Mouse (Mus musculus) layer of hippocampus, adult 2 months (tissue): ENCODE results near the gene Rtbdn. TPM values are rescaled to one million over a fixed set of nuclear protein-coding genes. Genes with fewer than 3 reads are reported as not detected.

Experiments
- DNase-seq, 2 experiments: peaks; one replicate each; pipeline ENCODE4 v3.0.0; 2022; ENCODE audit warnings: low spot score in 2 of 2
- H3K27ac ChIP-seq: fragments of 200-600 bp; 2 replicates; pipeline ENCODE4 v1.8.1; 2022
- H3K4me3 ChIP-seq: fragments of 200-600 bp; 2 replicates; pipeline ENCODE4 v1.8.1; 2022; ENCODE audit warnings: mild to moderate bottlenecking
- CTCF ChIP-seq: fragments of 200-600 bp; conservative IDR thresholded peaks from 2 replicates; pipeline ENCODE4 v1.8.1; 2022; ENCODE audit warnings: antibody characterized with exemption, mild to moderate bottlenecking, moderate library complexity
- total RNA-seq, 2 experiments: library from RNA; stranded (reverse); gene quantifications; 2 replicates each; pipeline ENCODE4 v1.2.3; 2021

The Rtbdn gene
- total RNA-seq, 2 experiments from 2014 or later: 1.1 TPM

DNA sequence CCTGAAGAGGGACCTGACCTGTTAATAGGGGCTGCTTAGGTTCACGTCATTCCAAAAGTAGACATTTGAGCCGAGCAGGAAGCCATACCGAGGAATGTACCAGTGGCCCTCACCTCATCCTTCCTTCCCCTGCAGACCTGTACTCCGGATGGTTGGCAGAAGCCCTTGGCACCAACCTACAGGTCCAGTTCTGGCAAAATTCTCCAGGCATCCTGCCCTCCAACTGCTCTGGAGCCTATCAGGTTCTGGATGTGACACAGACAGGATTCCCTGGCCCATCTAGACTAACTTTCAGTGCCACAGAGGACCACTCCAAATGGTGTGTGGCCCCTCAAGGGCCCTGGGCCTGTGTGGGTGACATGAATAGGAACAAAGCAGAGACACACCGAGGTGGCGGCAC, 36.2 kb upstream of the Rtbdn start:
- Histone ChIP-seq H3K4me3 (no peak overlapping the region), H3K27ac (no peak overlapping the region)
- no peak for DNase-seq
- TF ChIP-seq CTCF: no peak

DNA sequence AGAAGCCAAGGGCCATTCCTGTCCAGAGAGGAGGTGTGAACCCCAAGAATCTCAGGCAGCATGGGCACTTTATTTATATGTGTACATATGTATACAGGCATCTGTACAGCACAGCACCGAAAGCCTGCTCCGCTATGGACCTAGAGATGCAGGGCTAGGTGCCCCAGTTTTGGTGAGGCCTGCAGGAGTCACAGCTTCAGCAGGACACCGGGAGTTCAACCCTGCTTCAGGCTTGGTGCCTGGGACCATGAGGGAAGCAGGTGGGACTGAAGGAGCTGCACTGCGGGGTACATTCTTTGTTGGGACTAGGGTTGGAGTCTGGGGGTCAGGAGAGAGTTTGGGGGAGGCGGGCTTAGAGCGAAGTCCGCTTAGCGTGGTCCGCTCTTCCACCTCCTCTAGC, 34.9 kb upstream of the Rtbdn start:
- H3K27ac ChIP-seq: no peak overlapping the region
- H3K4me3 ChIP-seq: no peak overlapping the region
- no peak for DNase-seq
- TF ChIP-seq CTCF: no peak

DNA sequence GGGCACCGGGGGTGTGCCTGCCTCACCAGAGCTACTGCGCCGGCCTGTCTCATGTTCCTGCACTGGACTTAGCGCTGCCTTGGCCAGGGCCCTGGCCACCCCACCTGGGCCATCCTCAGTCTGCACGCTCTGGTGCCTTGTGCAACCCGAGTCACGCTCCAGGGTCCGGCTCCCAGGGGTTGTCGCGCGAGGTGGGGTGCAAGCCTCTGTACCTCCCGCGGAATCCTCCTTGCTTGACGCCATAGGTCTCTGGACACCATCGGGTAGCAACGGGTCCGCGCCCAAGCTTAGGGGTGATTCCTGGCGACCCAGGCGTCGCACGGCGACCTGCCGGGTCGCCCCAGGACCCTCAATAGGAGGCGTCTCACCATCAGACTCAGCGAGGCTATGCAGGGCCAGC, 34.4 kb upstream of the Rtbdn start:
- no peak for TF ChIP-seq CTCF
- H3K4me3 ChIP-seq: no peak overlapping the region
- no peak overlapping the region for H3K27ac ChIP-seq
- no peak for DNase-seq

DNA sequence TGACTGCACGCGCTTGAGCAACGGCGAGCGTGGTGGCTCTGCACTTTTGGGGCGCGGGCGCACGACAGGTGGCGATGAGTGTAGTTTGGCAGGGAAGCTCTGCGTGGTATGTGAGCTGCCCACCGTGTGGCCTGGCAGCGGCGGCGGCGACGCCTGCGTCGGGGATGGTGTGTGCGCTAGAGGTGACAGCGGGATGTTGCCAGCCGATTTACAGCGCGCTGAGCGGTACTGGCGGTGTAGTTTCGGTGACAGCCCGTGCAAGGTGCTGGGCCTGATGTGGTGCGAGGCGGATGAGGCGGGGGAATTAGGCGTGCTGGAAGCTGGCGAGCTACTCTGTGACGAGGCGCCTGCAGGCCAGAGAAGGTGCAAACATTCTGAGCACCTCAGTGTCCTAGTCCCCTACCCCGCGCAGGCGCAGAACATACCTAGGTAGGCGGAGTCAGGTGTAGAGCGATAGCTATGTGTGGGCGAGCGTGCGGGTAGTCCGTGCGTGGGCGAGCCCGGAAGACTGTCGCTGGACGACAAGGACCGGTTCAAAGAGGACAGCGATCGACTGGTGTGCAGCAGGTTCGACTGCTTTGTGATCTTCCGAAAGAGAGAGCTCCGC, 33.8 kb upstream of the Rtbdn start:
- TF ChIP-seq CTCF: no peak
- Histone ChIP-seq H3K27ac (peak overlapping the region; percentile 43; the same call in 1 of the 2 replicates), H3K4me3 (peak overlapping the region; percentile 41)
- peak; percentile 27 to 57 for DNase-seq

DNA sequence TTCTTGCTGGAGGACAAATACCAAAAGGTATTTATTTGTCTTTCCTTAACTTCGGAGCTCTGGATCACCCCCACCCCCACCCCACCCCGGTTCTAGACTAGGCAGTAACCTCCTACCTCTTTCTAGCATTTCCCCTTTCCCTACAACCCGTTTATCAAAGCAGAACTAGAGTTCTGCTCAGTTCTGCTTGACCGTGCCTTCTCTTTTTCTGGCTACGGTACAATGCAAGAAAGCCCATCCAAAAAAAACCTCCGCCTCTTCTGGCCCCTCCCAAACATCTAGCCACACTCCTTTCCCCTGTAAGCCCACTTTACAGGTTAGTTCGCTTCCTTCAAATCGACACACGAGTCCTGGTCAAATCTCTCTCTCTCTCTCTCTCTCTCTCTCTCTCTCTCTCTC, 33.3 kb upstream of the Rtbdn start:
- peak overlapping the region; percentile 43; the same call in 1 of the 2 replicates for H3K27ac ChIP-seq
- TF ChIP-seq CTCF: no peak
- DNase-seq: no peak
- H3K4me3 ChIP-seq: peak overlapping the region; percentile 41

DNA sequence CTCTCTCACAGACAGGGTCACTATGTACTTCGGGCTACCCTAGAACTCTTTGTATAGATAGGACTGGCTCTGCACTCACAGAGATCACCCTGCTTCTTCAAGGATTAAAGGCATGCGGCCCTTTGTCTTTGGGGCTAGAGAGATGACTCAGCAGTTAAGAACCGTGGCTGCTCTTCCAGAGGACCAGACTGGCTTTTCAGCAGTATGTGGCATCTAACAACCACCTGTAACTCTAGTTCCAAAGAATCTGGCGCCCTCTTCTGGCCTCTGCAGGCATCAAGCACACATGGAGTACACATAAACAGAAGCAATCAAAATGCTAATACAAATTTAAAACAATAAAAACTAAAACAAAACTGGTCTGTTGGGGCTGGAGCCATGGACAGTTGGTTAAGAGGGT, 32.8 kb upstream of the Rtbdn start:
- H3K4me3 ChIP-seq: no peak overlapping the region
- no peak overlapping the region for H3K27ac ChIP-seq
- no peak for DNase-seq
- TF ChIP-seq CTCF: peak; percentile 68

DNA sequence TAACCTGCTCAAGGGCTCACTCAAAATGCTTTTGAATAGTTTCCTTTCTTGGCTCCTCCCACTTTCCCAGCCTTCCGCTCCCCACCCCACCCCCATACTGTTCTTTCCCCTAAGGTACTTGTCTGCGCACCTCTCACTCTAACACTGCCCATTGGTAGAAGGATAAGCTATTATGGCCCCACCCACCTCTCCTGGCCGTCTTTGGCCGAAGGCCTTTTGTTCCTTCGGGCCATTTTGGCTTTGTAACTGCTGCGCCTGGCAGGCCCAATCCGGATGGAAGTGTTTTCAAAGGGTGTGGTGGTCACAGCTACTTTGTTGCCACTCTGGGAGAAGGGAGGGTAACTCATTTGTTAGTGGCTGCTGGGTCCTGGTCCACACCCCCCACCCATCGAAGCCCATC, 31.5 kb upstream of the Rtbdn start:
- Histone ChIP-seq H3K4me3 (no peak overlapping the region), H3K27ac (no peak overlapping the region)
- TF ChIP-seq CTCF: no peak
- no peak for DNase-seq

DNA sequence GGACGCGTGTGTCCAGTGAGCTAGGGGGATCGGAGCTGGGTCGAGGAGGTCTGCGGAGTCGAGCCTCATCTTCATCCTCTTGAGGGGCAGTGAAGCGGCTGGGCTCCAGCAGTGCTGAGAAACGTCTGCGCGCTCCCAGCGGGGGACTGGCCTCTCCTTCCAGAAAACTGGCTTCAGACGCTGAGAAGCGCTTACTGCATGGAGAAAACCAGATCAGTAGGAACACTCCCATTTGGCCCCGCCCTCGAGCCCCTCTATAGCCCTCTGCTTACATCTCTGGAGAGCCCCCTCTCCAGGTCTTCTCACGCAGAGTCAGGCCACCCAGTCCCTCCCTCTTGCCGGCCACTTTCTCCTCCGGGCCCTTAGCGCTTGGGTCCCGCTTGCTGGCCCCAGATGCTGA, 29.0 kb upstream of the Rtbdn start:
- Histone ChIP-seq H3K27ac (no peak overlapping the region), H3K4me3 (no peak overlapping the region)
- TF ChIP-seq CTCF: no peak
- no peak for DNase-seq

DNA sequence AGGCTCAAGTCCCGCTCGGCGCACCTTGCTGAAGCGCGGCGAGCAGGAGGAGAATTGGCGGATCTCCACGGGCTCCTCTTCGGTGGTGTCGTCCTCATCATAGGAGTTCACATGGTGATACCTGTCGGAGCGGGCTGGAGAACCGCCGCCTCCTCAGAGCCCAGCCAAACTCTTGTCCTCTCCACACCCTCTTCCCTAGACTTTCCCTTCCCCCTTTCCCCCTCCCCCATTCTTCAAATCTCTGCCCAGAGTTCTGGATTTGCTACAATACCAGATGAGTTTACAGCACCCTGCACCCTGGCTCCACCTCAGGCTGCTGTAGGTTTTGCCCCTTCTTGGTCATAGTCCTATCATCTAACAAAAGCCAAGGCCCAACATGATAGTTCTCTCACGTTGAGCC, 28.1 kb upstream of the Rtbdn start:
- H3K4me3 ChIP-seq: no peak overlapping the region

DNA sequence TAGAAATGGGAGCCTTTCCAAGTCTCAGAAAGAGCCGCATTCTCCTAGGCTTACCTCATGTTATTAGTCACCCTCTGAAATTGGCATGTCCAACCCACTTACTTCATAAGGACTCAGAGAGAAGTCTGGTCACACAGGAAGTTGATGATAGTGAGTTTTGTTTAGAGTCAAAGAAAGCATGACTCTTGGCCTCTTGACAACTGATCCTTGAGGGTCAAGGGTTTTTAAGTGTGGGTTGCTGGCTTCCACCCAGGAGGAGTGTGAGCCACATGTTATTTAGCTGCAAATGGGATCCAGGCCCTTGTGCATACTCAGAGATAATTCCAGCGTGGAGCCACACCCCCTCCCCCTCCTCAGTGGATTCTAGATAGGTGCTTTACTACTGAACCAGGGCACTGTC, 25.2 kb upstream of the Rtbdn start:
- no peak overlapping the region for H3K27ac ChIP-seq
- TF ChIP-seq CTCF: no peak
- no peak overlapping the region for H3K4me3 ChIP-seq
- DNase-seq: no peak

More for the DNA sequence above, 28.1 kb upstream of the Rtbdn start:
- DNase-seq: no peak
- TF ChIP-seq CTCF: no peak
- no peak overlapping the region for H3K27ac ChIP-seq

DNA sequence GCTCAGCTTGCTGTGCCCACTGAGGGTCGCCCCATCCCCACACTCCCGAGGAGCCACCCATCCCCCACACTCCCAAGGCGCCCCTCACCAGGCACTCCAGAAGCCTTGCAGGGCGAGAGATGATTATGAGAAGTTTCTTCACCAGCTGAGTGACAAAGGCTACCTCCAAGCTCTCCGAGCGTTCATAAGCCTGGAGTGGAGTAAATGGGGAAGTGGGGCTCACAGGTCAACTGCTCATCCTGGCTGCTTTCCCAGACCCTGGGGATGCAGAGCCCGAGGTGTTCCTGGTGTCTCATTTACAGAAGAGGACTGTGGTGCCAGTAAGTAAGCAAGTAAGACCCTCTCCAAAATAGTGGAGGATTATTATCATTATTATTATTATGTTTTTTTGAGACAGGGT, 21.2 kb upstream of the Rtbdn start:
- DNase-seq: no peak
- no peak overlapping the region for H3K27ac ChIP-seq
- H3K4me3 ChIP-seq: no peak overlapping the region
- TF ChIP-seq CTCF: no peak

DNA sequence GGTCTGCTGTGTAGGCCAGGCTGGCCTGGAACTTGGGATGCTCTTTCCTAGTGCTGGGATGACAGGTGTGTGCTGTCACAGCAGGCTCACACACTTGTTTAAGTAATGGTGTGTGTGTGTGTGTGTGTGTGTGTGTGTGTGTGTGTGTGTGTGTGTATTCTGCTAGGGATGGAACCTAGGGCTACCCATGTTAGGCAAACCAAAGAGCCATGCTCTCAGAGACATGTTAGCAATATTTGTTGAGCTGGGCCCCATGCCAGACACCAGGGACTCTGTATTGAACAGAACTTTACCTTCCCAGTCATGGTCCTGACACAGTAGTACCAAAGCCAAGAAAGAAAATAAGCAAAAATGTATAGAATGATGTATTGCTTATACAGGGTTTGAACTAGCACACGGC, 19.3 kb upstream of the Rtbdn start:
- H3K27ac ChIP-seq: no peak overlapping the region
- no peak for TF ChIP-seq CTCF
- H3K4me3 ChIP-seq: no peak overlapping the region
- DNase-seq: no peak

DNA sequence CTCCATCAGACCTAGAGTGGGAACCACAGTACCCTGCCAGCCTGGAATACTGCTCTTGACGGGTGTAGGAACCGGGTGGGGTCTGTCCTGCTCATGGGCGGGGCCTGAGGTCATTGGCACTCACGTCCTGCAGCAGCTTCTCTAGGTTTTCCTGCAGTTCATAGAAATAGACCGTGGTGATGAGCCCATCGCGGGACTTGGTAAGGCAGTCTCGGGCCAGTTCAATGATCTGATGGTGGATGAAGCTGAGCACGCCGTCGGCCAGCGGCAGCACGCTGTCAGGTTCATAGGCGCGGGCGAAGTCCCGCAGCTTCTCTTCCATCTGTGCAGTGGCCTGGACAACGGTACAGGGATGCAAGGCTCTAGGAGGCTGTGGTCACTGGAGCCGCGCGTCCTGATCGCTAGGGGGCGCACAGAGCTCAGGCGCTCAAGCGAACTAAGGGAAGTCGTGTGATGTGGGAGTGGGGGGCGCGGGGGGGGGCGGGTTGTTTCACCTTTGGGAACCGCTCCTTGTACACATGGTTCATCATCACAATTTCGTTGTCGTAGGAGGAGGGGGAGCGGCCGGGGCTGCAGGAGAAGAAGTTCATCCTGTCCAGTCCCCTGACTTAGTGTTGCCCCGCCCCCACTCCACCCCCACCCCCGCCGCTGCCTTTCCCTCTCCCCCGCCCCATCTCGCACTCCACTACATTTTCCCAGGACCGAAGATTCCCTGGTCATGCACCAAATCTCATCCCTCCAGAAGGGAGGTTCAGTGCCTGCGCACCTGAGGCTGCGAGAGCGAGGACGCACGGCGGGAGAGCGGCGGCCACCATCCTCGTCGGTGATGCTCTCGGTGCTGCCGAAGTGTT, 18.1 kb upstream of the Rtbdn start:
- TF ChIP-seq CTCF: peak; percentile 80
- Histone ChIP-seq H3K27ac (no peak overlapping the region), H3K4me3 (peak overlapping the region; percentile 34)
- DNase-seq: peak in 1 of 2 experiments; percentile 70

DNA sequence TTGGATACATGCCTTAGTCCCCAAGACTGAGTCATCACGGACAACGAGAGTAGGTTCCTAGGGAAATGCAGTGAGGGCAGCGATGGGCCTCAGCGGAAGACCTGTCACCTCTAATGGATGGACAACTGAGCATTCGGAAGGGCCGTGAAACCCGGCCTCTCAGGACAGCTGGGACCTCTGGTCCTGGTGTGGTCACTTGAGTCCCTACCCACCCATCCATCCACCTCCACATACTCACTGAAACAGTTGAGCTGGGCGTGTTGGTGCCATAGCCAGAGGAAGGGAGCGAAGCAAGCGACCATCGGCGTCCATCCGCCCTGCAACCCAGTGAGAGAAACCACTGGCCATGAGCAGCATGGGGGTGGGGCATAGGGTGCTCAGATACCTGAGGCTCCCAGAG, 16.2 kb upstream of the Rtbdn start:
- Histone ChIP-seq H3K27ac (no peak overlapping the region), H3K4me3 (no peak overlapping the region)
- TF ChIP-seq CTCF: no peak
- DNase-seq: no peak
